Mouse (Mus musculus) kidney, embryonic 16.5 days (tissue): Measurements from ENCODE around the gene Eri3. TPM values are rescaled to one million over a fixed set of nuclear protein-coding genes. Genes with fewer than 3 reads are reported as not detected.

Source experiments
- ATAC-seq: fragments of 200-750 bp; cut with Nextera tagmentation; 2 replicates; pipeline ENCODE4 v1.8.0; 2017; ENCODE audit warnings: moderate TSS enrichment; ENCODE audit not compliant: low FRiP score, low TSS enrichment
- H3K27ac ChIP-seq: fragments of 300-500 bp; sonication (generic); 2 replicates; pipeline ENCODE4 v1.5.1; 2014; ENCODE audit warnings: low read length
- H3K27me3 ChIP-seq: fragments of 300-500 bp; sonication (generic); 2 replicates; pipeline ENCODE4 v1.6.1; 2014; ENCODE audit warnings: low read length, control low read depth, mixed read lengths; ENCODE audit not compliant: insufficient read depth
- H3K36me3 ChIP-seq: fragments of 300-500 bp; sonication (generic); 2 replicates; pipeline ENCODE4 v1.6.1; 2014; ENCODE audit warnings: low read length, control low read depth, mixed read lengths; ENCODE audit not compliant: insufficient read depth
- H3K4me1 ChIP-seq: fragments of 300-500 bp; sonication (generic); 2 replicates; pipeline ENCODE4 v1.6.1; 2014; ENCODE audit warnings: low read length, control low read depth, mixed read lengths; ENCODE audit not compliant: insufficient read depth
- H3K4me2 ChIP-seq: fragments of 300-500 bp; sonication (generic); replicated peaks from 2 replicates; pipeline ENCODE4 v1.6.1; 2014; ENCODE audit warnings: low read depth, low read length
- H3K4me3 ChIP-seq: fragments of 300-500 bp; sonication (generic); 2 replicates; pipeline ENCODE4 v1.5.1; 2014; ENCODE audit warnings: mild to moderate bottlenecking, low read length
- H3K9ac ChIP-seq: fragments of 300-500 bp; sonication (generic); replicated peaks from 2 replicates; pipeline ENCODE4 v1.6.1; 2014; ENCODE audit warnings: low read length
- H3K9me3 ChIP-seq: fragments of 300-500 bp; sonication (generic); 2 replicates; pipeline ENCODE4 v1.6.1; 2016; ENCODE audit warnings: low read length, control low read depth
- WGBS: fragments of 180-500 bp; shearing (Covaris S2); extraction: QIAGEN DNeasy Blood & Tissue Kit; methylation state at CpG from one replicate; pipeline ENCODE4 v1.1.7; 2014; 5-methylcytosine and 5-hydroxymethylcytosine counted together
- polyA plus RNA-seq: library from polyadenylated mRNA; unstranded; fragments of >200 nt; fragmentation: Nextera tagmentation; extraction: Ambion mirVana; gene quantifications from 2 replicates; pipeline ENCODE4 v1.2.1, GENCODE M21; 2015

Gene Eri3
- polyA plus RNA-seq, result 129 and 131 TPM in 2 replicates

GRCm38 (mm10) chr4:117550140-117550851, at the start of gene Eri3:
TSS of gene Eri3 (plus strand) at chr4:117550365.
- H3K27me3 ChIP-seq, result no peaks in the 10 kb centered on the region
- under 1% methylated on average over 53 of the region's 53 CpGs for WGBS

GRCm38 (mm10) chr4:117518246-117518645, 31.9 kb upstream of the Eri3 start:
- no peak overlapping the region for H3K27ac ChIP-seq
- 88% methylated on average over 4 of the region's 4 CpGs for WGBS
- H3K4me1 ChIP-seq, result no peaks in the 10 kb centered on the region
- peaks cover 5% of the 10 kb centered on the region; the same call in 1 of the 2 replicates for H3K27me3 ChIP-seq
- H3K4me2 ChIP-seq, result no peak overlapping the region
- no peak overlapping the region for H3K4me3 ChIP-seq
- H3K9me3 ChIP-seq, result no peaks in the 10 kb centered on the region
- H3K36me3 ChIP-seq, result no peaks in the 10 kb centered on the region
- no peak for ATAC-seq
- no peak overlapping the region for H3K9ac ChIP-seq

More at GRCm38 (mm10) chr4:117550140-117550851, at the start of gene Eri3:
- no peaks in the 10 kb centered on the region for H3K9me3 ChIP-seq
- H3K36me3 ChIP-seq, result 0 out of 2 replicates have a peak, but pooled peaks cover 3% of the 10 kb centered on the region
- ATAC-seq, result peak; percentile 99
- H3K27ac ChIP-seq, result peak within 1 kb of the TSS; percentile 69
- peaks cover 21% of the 10 kb centered on the region for H3K4me1 ChIP-seq
- H3K4me2 ChIP-seq, result peak within 1 kb of the TSS; percentile 73
- H3K4me3 ChIP-seq, result peak within 1 kb of the TSS; percentile 97
- peak within 1 kb of the TSS; percentile 92 for H3K9ac ChIP-seq

GRCm38 (mm10) chr4:117521350-117521749, 28.8 kb upstream of the Eri3 start:
- no peak for ATAC-seq
- Histone ChIP-seq H3K9me3 (no peaks in the 10 kb centered on the region), H3K9ac (no peak overlapping the region), H3K4me1 (no peaks in the 10 kb centered on the region), H3K27me3 (peaks cover 17% of the 10 kb centered on the region), H3K27ac (no peak overlapping the region), H3K4me2 (no peak overlapping the region), H3K36me3 (no peaks in the 10 kb centered on the region), H3K4me3 (no peak overlapping the region)
- 69% methylated on average over 2 of the region's 2 CpGs for WGBS

GRCm38 (mm10) chr4:117525990-117526389, 24.2 kb upstream of the Eri3 start:
- Histone ChIP-seq H3K27me3 (peaks cover 16% of the 10 kb centered on the region; the same call in 1 of the 2 replicates), H3K9me3 (no peaks in the 10 kb centered on the region), H3K4me3 (no peak overlapping the region), H3K27ac (no peak overlapping the region), H3K4me1 (no peaks in the 10 kb centered on the region), H3K4me2 (no peak overlapping the region), H3K9ac (no peak overlapping the region), H3K36me3 (no peaks in the 10 kb centered on the region)
- no peak for ATAC-seq
- WGBS, result 92% methylated on average over 5 of the region's 5 CpGs

GRCm38 (mm10) chr4:117527116-117527899, 22.9 kb upstream of the Eri3 start:
- Histone ChIP-seq H3K4me3 (no peak overlapping the region), H3K9ac (no peak overlapping the region), H3K27ac (no peak overlapping the region), H3K4me2 (no peak overlapping the region), H3K4me1 (no peaks in the 10 kb centered on the region), H3K27me3 (peaks cover 16% of the 10 kb centered on the region; the same call in 1 of the 2 replicates), H3K9me3 (no peaks in the 10 kb centered on the region), H3K36me3 (no peaks in the 10 kb centered on the region)
- 44% methylated on average over 9 of the region's 9 CpGs for WGBS
- ATAC-seq, result no peak

GRCm38 (mm10) chr4:117527952-117528351, 22.2 kb upstream of the Eri3 start:
- 25% methylated on average over 1 of the region's 1 CpGs for WGBS
- ATAC-seq, result no peak
- no peaks in the 10 kb centered on the region for H3K36me3 ChIP-seq

GRCm38 (mm10) chr4:117529843-117530242, 20.3 kb upstream of the Eri3 start:
- H3K4me3 ChIP-seq, result no peak overlapping the region
- no peak for ATAC-seq
- no peaks in the 10 kb centered on the region for H3K9me3 ChIP-seq
- no peaks in the 10 kb centered on the region for H3K36me3 ChIP-seq
- no peaks in the 10 kb centered on the region for H3K4me1 ChIP-seq
- no peak overlapping the region for H3K9ac ChIP-seq
- no peak overlapping the region for H3K4me2 ChIP-seq
- WGBS, result 81% methylated on average over 4 of the region's 4 CpGs
- H3K27me3 ChIP-seq, result peaks cover 10% of the 10 kb centered on the region; the same call in 1 of the 2 replicates
- no peak overlapping the region for H3K27ac ChIP-seq

More at GRCm38 (mm10) chr4:117527952-117528351, 22.2 kb upstream of the Eri3 start:
- H3K4me2 ChIP-seq, result no peak overlapping the region
- H3K27me3 ChIP-seq, result peaks cover 16% of the 10 kb centered on the region; the same call in 1 of the 2 replicates
- no peak overlapping the region for H3K4me3 ChIP-seq
- H3K4me1 ChIP-seq, result no peaks in the 10 kb centered on the region
- no peaks in the 10 kb centered on the region for H3K9me3 ChIP-seq
- H3K27ac ChIP-seq, result no peak overlapping the region
- no peak overlapping the region for H3K9ac ChIP-seq

- ATAC-seq, result no peak
- peaks cover 5% of the 10 kb centered on the region; the same call in 1 of the 2 replicates for H3K27me3 ChIP-seq
- no peak overlapping the region for H3K9ac ChIP-seq
- H3K4me1 ChIP-seq, result peaks cover 7% of the 10 kb centered on the region; the same call in 1 of the 2 replicates
- no peak overlapping the region for H3K27ac ChIP-seq
- H3K4me3 ChIP-seq, result no peak overlapping the region
- no peak overlapping the region for H3K4me2 ChIP-seq
- 56% methylated on average over 9 of the region's 9 CpGs for WGBS
- H3K9me3 ChIP-seq, result no peaks in the 10 kb centered on the region
- no peaks in the 10 kb centered on the region for H3K36me3 ChIP-seq
Observed at GRCm38 (mm10) chr4:117535496-117536200, 14.5 kb upstream of the Eri3 start.

- H3K4me2 ChIP-seq, result no peak overlapping the region
- 79% methylated on average over 7 of the region's 7 CpGs for WGBS
- H3K9ac ChIP-seq, result no peak overlapping the region
- no peak overlapping the region for H3K27ac ChIP-seq
- no peaks in the 10 kb centered on the region for H3K36me3 ChIP-seq
- no peaks in the 10 kb centered on the region for H3K9me3 ChIP-seq
- H3K4me1 ChIP-seq, result peaks cover 7% of the 10 kb centered on the region; the same call in 1 of the 2 replicates
- peaks cover 5% of the 10 kb centered on the region; the same call in 1 of the 2 replicates for H3K27me3 ChIP-seq
- H3K4me3 ChIP-seq, result no peak overlapping the region
- no peak for ATAC-seq
Observed at GRCm38 (mm10) chr4:117537002-117537401, 13.2 kb upstream of the Eri3 start.
